ENCODE assay signal across 8 mouse cellular contexts in the genomic region with DNA sequence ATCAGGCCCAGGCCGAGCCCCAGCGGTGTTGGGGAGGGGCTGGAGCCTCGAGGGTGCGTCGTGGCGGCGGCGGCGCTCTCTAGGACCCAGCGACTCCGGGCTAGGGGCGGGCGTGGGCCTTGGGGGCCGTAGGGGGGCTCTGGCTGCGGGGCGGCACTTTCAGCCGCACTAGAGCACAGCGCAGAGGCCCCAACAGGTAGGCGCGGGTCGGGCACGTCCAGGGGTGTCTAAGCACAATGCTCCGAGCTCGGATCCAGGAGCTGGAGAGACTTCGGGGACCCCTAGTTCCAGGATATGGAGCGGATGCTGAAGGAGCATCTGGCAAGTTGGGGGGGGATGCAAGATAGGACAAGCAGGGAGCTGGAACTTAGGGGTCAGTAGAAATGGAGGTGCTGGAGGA. TPM values are rescaled to one million over a fixed set of nuclear protein-coding genes. Genes with fewer than 3 reads are reported as not detected.
A peak's percentile ranks its signal among the peaks of the same experiment; 100 is the strongest.
DNase-seq lines count a peak whose midpoint lies in the region; ATAC-seq lines count a peak whose summit lies in the region.

No protein-coding gene starts in this region.

- ATAC-seq in kidney, embryonic 14.5 days (ENCODE audit: low FRiP score, low TSS enrichment) = peak; percentile 78
- peak; percentile 76 for ATAC-seq in hindbrain, embryonic 12.5 days (ENCODE audit: low FRiP score)
- peak; percentile 80 for ATAC-seq in lung, embryonic 15.5 days (ENCODE audit: borderline replicate concordance, extremely low read depth, low FRiP score, low TSS enrichment)
- peak; percentile 81 for ATAC-seq in stomach, embryonic 16.5 days (ENCODE audit: insufficient read depth, low FRiP score)
- no peak for ATAC-seq in cerebellum, adult (ENCODE audit: insufficient number of reproducible peaks, low FRiP score, low TSS enrichment)
- no peak for ATAC-seq in megakaryocyte progenitor cell, adult 5-6 weeks (replicated peaks; ENCODE audit: poor library complexity)

- H3K4me3 ChIP-seq in kidney, embryonic 14.5 days (ENCODE audit: low read length) = peak overlapping the region; percentile 60
- H3K4me3 ChIP-seq in embryonic facial prominence, embryonic 10.5 days = peak overlapping the region; percentile 76
- H3K4me3 ChIP-seq in hindbrain, embryonic 12.5 days = peak overlapping the region; percentile 74
- H3K4me3 ChIP-seq in lung, embryonic 15.5 days = peak overlapping the region; percentile 60
- peak overlapping the region; percentile 72 for H3K4me3 ChIP-seq in stomach, embryonic 16.5 days (replicated peaks; ENCODE audit: low read length)

- 1% methylated on average over 17 of the region's 26 CpGs for WGBS in kidney, embryonic 14.5 days
- WGBS in embryonic facial prominence, embryonic 10.5 days = under 1% methylated on average over 26 of the region's 26 CpGs
- WGBS in hindbrain, embryonic 12.5 days = under 1% methylated on average over 26 of the region's 26 CpGs
- 0% methylated on average over 26 of the region's 26 CpGs for WGBS in lung, embryonic 15.5 days
- under 1% methylated on average over 26 of the region's 26 CpGs for WGBS in stomach, embryonic 16.5 days

- H3K9ac ChIP-seq in kidney, embryonic 14.5 days (ENCODE audit: low read depth, low read length) = peak overlapping the region; percentile 80
- H3K9ac ChIP-seq in hindbrain, embryonic 12.5 days = peak overlapping the region; percentile 90
- peak overlapping the region; percentile 64 for H3K9ac ChIP-seq in lung, embryonic 15.5 days
- H3K9ac ChIP-seq in stomach, embryonic 16.5 days (ENCODE audit: low read length) = peak overlapping the region; percentile 89

- H3K27me3 ChIP-seq in kidney, embryonic 14.5 days (ENCODE audit: control insufficient read depth, insufficient read depth, low read length) = no peaks in the 10 kb centered on the region
- no peaks in the 10 kb centered on the region for H3K27me3 ChIP-seq in embryonic facial prominence, embryonic 10.5 days (replicated peaks; ENCODE audit: low read depth, poor library complexity, severe bottlenecking)
- H3K27me3 ChIP-seq in hindbrain, embryonic 12.5 days = no peaks in the 10 kb centered on the region
- no peaks in the 10 kb centered on the region for H3K27me3 ChIP-seq in lung, embryonic 15.5 days
- no peaks in the 10 kb centered on the region for H3K27me3 ChIP-seq in stomach, embryonic 16.5 days (ENCODE audit: control insufficient read depth, insufficient read depth, low read length)

- peak overlapping the region; percentile 73 for H3K27ac ChIP-seq in kidney, embryonic 14.5 days (ENCODE audit: low read depth, low read length)
- peak overlapping the region; percentile 97 for H3K27ac ChIP-seq in embryonic facial prominence, embryonic 10.5 days (replicated peaks)
- peak overlapping the region; percentile 84 for H3K27ac ChIP-seq in hindbrain, embryonic 12.5 days
- H3K27ac ChIP-seq in lung, embryonic 15.5 days = peak overlapping the region; percentile 91
- H3K27ac ChIP-seq in stomach, embryonic 16.5 days (ENCODE audit: low read length) = peak overlapping the region; percentile 91

- DNase-seq in kidney, adult 18-20 months = no peak
- DNase-seq in embryonic facial prominence, embryonic 10.5 days (ENCODE audit: low spot score) = peak; percentile 91

- peaks cover 14% of the 10 kb centered on the region for H3K4me1 ChIP-seq in kidney, embryonic 14.5 days (ENCODE audit: control insufficient read depth, insufficient read depth, low read length)
- H3K4me1 ChIP-seq in embryonic facial prominence, embryonic 10.5 days = peaks cover 38% of the 10 kb centered on the region
- peaks cover 28% of the 10 kb centered on the region for H3K4me1 ChIP-seq in hindbrain, embryonic 12.5 days
- peaks cover 35% of the 10 kb centered on the region for H3K4me1 ChIP-seq in lung, embryonic 15.5 days
- H3K4me1 ChIP-seq in stomach, embryonic 16.5 days (ENCODE audit: control insufficient read depth, insufficient read depth, low read length) = peaks cover 19% of the 10 kb centered on the region

- H3K9me3 ChIP-seq in kidney, embryonic 14.5 days (ENCODE audit: control insufficient read depth, low read length) = no peaks in the 10 kb centered on the region
- H3K9me3 ChIP-seq in embryonic facial prominence, embryonic 10.5 days = 0 out of 2 replicates have a peak, but pooled peaks cover 3% of the 10 kb centered on the region
- H3K9me3 ChIP-seq in hindbrain, embryonic 12.5 days (replicated peaks) = no peaks in the 10 kb centered on the region; the same call in 1 of the 2 replicates
- H3K9me3 ChIP-seq in lung, embryonic 15.5 days = no peaks in the 10 kb centered on the region
- H3K9me3 ChIP-seq in stomach, embryonic 16.5 days (replicated peaks; ENCODE audit: control insufficient read depth, low read length) = no peaks in the 10 kb centered on the region; the same call in 1 of the 2 replicates

- peak overlapping the region; percentile 54 for H3K4me2 ChIP-seq in kidney, embryonic 14.5 days (replicated peaks; ENCODE audit: low read depth, low read length)
- peak overlapping the region; percentile 65 for H3K4me2 ChIP-seq in hindbrain, embryonic 12.5 days (replicated peaks)
- H3K4me2 ChIP-seq in lung, embryonic 15.5 days = peak overlapping the region; percentile 72
- peak overlapping the region; percentile 67 for H3K4me2 ChIP-seq in stomach, embryonic 16.5 days (ENCODE audit: low read depth, low read length)

- peaks cover 50% of the 10 kb centered on the region for H3K36me3 ChIP-seq in kidney, embryonic 14.5 days (ENCODE audit: control insufficient read depth, insufficient read depth, low read length)
- peaks cover 64% of the 10 kb centered on the region for H3K36me3 ChIP-seq in embryonic facial prominence, embryonic 10.5 days (replicated peaks)
- H3K36me3 ChIP-seq in hindbrain, embryonic 12.5 days = peaks cover 57% of the 10 kb centered on the region
- peaks cover 38% of the 10 kb centered on the region for H3K36me3 ChIP-seq in lung, embryonic 15.5 days
- peaks cover 19% of the 10 kb centered on the region for H3K36me3 ChIP-seq in stomach, embryonic 16.5 days (ENCODE audit: control insufficient read depth, insufficient read depth, low read length)

RNA-seq across cellular contexts. Expression of a gene that starts 0.3 kb away (rescaled TPM):
- polyA plus RNA-seq in kidney, embryonic 14.5 days (2014; fragmentation: Nextera tagmentation; extraction: Ambion mirVana) = 412 and 476 TPM in 2 replicates
- polyA plus RNA-seq in embryonic facial prominence, embryonic 10.5 days (2016; fragmentation: Nextera tagmentation; extraction: Ambion mirVana) = 399 and 480 TPM in 2 replicates
- polyA plus RNA-seq in hindbrain, embryonic 12.5 days (2016; fragmentation: Nextera tagmentation; extraction: Ambion mirVana) = 344 and 345 TPM in 2 replicates
- polyA plus RNA-seq in lung, embryonic 15.5 days (2015; fragmentation: Nextera tagmentation; extraction: Ambion mirVana) = 496 and 501 TPM in 2 replicates
- polyA plus RNA-seq in stomach, embryonic 16.5 days (2015; fragmentation: Nextera tagmentation; extraction: Ambion mirVana) = 423 and 500 TPM in 2 replicates
- not detected in 2 replicates for total RNA-seq in megakaryocyte progenitor cell, adult 5-6 weeks (2015)
- not detected in 2 replicates for total RNA-seq in megakaryocyte progenitor cell, adult 5-6 weeks (2017)

RNA-seq across cellular contexts. Expression of a gene that starts 23.9 kb away (rescaled TPM):
- 26.5 and 39.5 TPM in 2 replicates for polyA plus RNA-seq in kidney, embryonic 14.5 days (2014; fragmentation: Nextera tagmentation; extraction: Ambion mirVana)
- 42.4 and 43.2 TPM in 2 replicates for polyA plus RNA-seq in embryonic facial prominence, embryonic 10.5 days (2016; fragmentation: Nextera tagmentation; extraction: Ambion mirVana)
- 110 and 113 TPM in 2 replicates for polyA plus RNA-seq in hindbrain, embryonic 12.5 days (2016; fragmentation: Nextera tagmentation; extraction: Ambion mirVana)
- 35.0 and 36.0 TPM in 2 replicates for polyA plus RNA-seq in lung, embryonic 15.5 days (2015; fragmentation: Nextera tagmentation; extraction: Ambion mirVana)
- polyA plus RNA-seq in stomach, embryonic 16.5 days (2015; fragmentation: Nextera tagmentation; extraction: Ambion mirVana) = 37.9 and 41.7 TPM in 2 replicates
- 9.0 and 13.1 TPM in 2 replicates for total RNA-seq in megakaryocyte progenitor cell, adult 5-6 weeks (2015)
- total RNA-seq in megakaryocyte progenitor cell, adult 5-6 weeks (2017) = 19.2 and 23.4 TPM in 2 replicates

RNA-seq across cellular contexts. Expression of a gene that starts 49.5 kb away (rescaled TPM):
- polyA plus RNA-seq in kidney, embryonic 14.5 days (2014; fragmentation: Nextera tagmentation; extraction: Ambion mirVana) = 442 and 499 TPM in 2 replicates
- polyA plus RNA-seq in embryonic facial prominence, embryonic 10.5 days (2016; fragmentation: Nextera tagmentation; extraction: Ambion mirVana) = 432 and 438 TPM in 2 replicates
- polyA plus RNA-seq in hindbrain, embryonic 12.5 days (2016; fragmentation: Nextera tagmentation; extraction: Ambion mirVana) = 349 and 383 TPM in 2 replicates
- 370 and 381 TPM in 2 replicates for polyA plus RNA-seq in lung, embryonic 15.5 days (2015; fragmentation: Nextera tagmentation; extraction: Ambion mirVana)
- polyA plus RNA-seq in stomach, embryonic 16.5 days (2015; fragmentation: Nextera tagmentation; extraction: Ambion mirVana) = 399 and 401 TPM in 2 replicates
- 160 and 167 TPM in 2 replicates for total RNA-seq in megakaryocyte progenitor cell, adult 5-6 weeks (2015)
- total RNA-seq in megakaryocyte progenitor cell, adult 5-6 weeks (2017) = 91.4 and 129 TPM in 2 replicates

RNA-seq across cellular contexts. Expression of a gene that starts 49.8 kb away (rescaled TPM):
- 10.3 and 13.2 TPM in 2 replicates for polyA plus RNA-seq in kidney, embryonic 14.5 days (2014; fragmentation: Nextera tagmentation; extraction: Ambion mirVana)
- polyA plus RNA-seq in embryonic facial prominence, embryonic 10.5 days (2016; fragmentation: Nextera tagmentation; extraction: Ambion mirVana) = 11.0 and 11.3 TPM in 2 replicates
- 13.2 and 14.1 TPM in 2 replicates for polyA plus RNA-seq in hindbrain, embryonic 12.5 days (2016; fragmentation: Nextera tagmentation; extraction: Ambion mirVana)
- polyA plus RNA-seq in lung, embryonic 15.5 days (2015; fragmentation: Nextera tagmentation; extraction: Ambion mirVana) = 6.7 and 7.6 TPM in 2 replicates
- 2.8 and 3.0 TPM in 2 replicates for polyA plus RNA-seq in stomach, embryonic 16.5 days (2015; fragmentation: Nextera tagmentation; extraction: Ambion mirVana)
- total RNA-seq in megakaryocyte progenitor cell, adult 5-6 weeks (2015) = 1.1 and 3.3 TPM in 2 replicates
- 5.8 and 6.0 TPM in 2 replicates for total RNA-seq in megakaryocyte progenitor cell, adult 5-6 weeks (2017)

Comparison
In these comparisons a context has a peak if more than half of its experiments do, and no peak if none do; other contexts are left out.
1. ATAC-seq: peak in kidney, embryonic 14.5 days (single experiment), hindbrain, embryonic 12.5 days (single experiment), lung, embryonic 15.5 days (single experiment) and stomach, embryonic 16.5 days (single experiment); none in cerebellum, adult (single experiment) and megakaryocyte progenitor cell, adult 5-6 weeks (single experiment).
2. Peak in every context shown above with its lines, with median percentiles within 50 percentile points of each other: H3K27ac ChIP-seq, H3K4me2 ChIP-seq, H3K4me3 ChIP-seq and H3K9ac ChIP-seq.